Mouse (Mus musculus): ENCODE data around the gene Adsl.

GRCm38 (mm10) chr15:80945851-80946250 lies 2.4 kb upstream of the Adsl start:
- no peak for TF ChIP-seq CTCF (IDR thresholded peaks at IDR 0.05; ENCODE audit: insufficient read depth, low read depth, low read length)
- TF ChIP-seq POLR2A (IDR thresholded peaks at IDR 0.05; ENCODE audit: insufficient read depth, low read depth, low read length): no peak
